Mouse (Mus musculus) MEL (cell line): ENCODE data around the gene Borcs7. TPM values are rescaled to one million over a fixed set of nuclear protein-coding genes. Genes with fewer than 3 reads are reported as not detected.
A peak's percentile ranks its signal among the peaks of the same experiment; 100 is the strongest.
"Not testable (repeated sequence)": the region's sequence is repeated elsewhere in the genome, so short reads cannot be mapped to it uniquely, and the experiment has no call there.

Experiments
- DNase-seq: peaks from one replicate; pipeline ENCODE4 v3.0.0; 2011; ENCODE audit warnings: low read depth, low spot score
- H3K27ac ChIP-seq: 2 replicates; pipeline ENCODE4 v1.5.1; 2012; ENCODE audit warnings: low read depth, mild to moderate bottlenecking, control low read depth, low read length, moderate library complexity; ENCODE audit not compliant: control insufficient read depth
- H3K27me3 ChIP-seq, 2 experiments: fragments of 150-350 bp in 1 of 2; sonication (generic) in 1 of 2; 2 replicates each; pipeline ENCODE4 v1.6.1; 2012; ENCODE audit warnings: low read length in 2 of 2, mild to moderate bottlenecking in 2 of 2, improper control_type of control experiment in 1 of 2, moderate library complexity in 1 of 2; ENCODE audit not compliant: insufficient read depth in 2 of 2, control insufficient read depth in 1 of 2
- H3K36me3 ChIP-seq, 2 experiments: 2 replicates each; pipeline ENCODE4 v1.6.1; 2012 to 2014; ENCODE audit warnings: low read length in 2 of 2, improper control_type of control experiment in 1 of 2, inconsistent platforms in 1 of 2, mild to moderate bottlenecking in 1 of 2; ENCODE audit not compliant: insufficient read depth in 2 of 2, control insufficient read depth in 1 of 2
- H3K4me1 ChIP-seq, 2 experiments: fragments of 150-350 bp in 1 of 2; sonication (generic) in 1 of 2; 2 replicates each; pipeline ENCODE4 v1.6.1; 2012; ENCODE audit warnings: low read length in 2 of 2, improper control_type of control experiment in 1 of 2, mild to moderate bottlenecking in 1 of 2; ENCODE audit not compliant: insufficient read depth in 2 of 2, control insufficient read depth in 1 of 2
- H3K4me3 ChIP-seq, 2 experiments: fragments of 150-350 bp in 1 of 2; sonication (generic) in 1 of 2; 2 replicates each; pipeline ENCODE4 v1.5.1; 2012; ENCODE audit warnings: low read depth in 2 of 2, low read length in 2 of 2, mild to moderate bottlenecking in 2 of 2, moderate library complexity in 2 of 2, control low read depth in 1 of 2, improper control_type of control experiment in 1 of 2; ENCODE audit not compliant: control insufficient read depth in 1 of 2, insufficient read depth in 1 of 2
- H3K79me2 ChIP-seq: 2 replicates; pipeline ENCODE4 v1.6.1; 2012; ENCODE audit warnings: mild to moderate bottlenecking, low read length, moderate library complexity; ENCODE audit not compliant: control insufficient read depth, poor library complexity, insufficient read depth
- H3K9ac ChIP-seq: 2 replicates; pipeline ENCODE4 v1.6.1; 2012; ENCODE audit warnings: low read depth, mild to moderate bottlenecking, control low read depth, low read length, moderate library complexity; ENCODE audit not compliant: control insufficient read depth, poor library complexity, severe bottlenecking
- H3K9me3 ChIP-seq: fragments of 150-350 bp; sonication (generic); replicated peaks from 2 replicates; pipeline ENCODE4 v1.6.1; 2012; ENCODE audit warnings: mild to moderate bottlenecking, low read length, improper control_type of control experiment, moderate library complexity; ENCODE audit not compliant: insufficient read depth
- CHD2 ChIP-seq: IDR thresholded peaks from 2 replicates; pipeline ENCODE4 v1.6.1; 2011; ENCODE audit warnings: low read length, improper control_type of control experiment
- CTCF ChIP-seq, 3 experiments: IDR thresholded peaks in 2 of 3; conservative IDR thresholded peaks in 1 of 3; 2 replicates each; pipeline ENCODE4 v1.5.1; 2011 to 2012; ENCODE audit warnings: low read length in 3 of 3, low read depth in 2 of 3, mild to moderate bottlenecking in 2 of 3, improper control_type of control experiment in 1 of 3, inconsistent platforms in 1 of 3, mixed read lengths in 1 of 3, moderate library complexity in 1 of 3; ENCODE audit not compliant: control insufficient read depth in 1 of 3, insufficient read depth in 1 of 3, poor library complexity in 1 of 3, severe bottlenecking in 1 of 3
- GABPA ChIP-seq: IDR thresholded peaks from 2 replicates; pipeline ENCODE4 v1.6.1; 2012; ENCODE audit warnings: low read depth, mild to moderate bottlenecking, inconsistent platforms, low read length, improper control_type of control experiment, moderate library complexity
- GATA1 ChIP-seq: IDR thresholded peaks from 2 replicates; pipeline ENCODE4 v1.6.1; 2011; ENCODE audit warnings: low read depth, low read length, improper control_type of control experiment
- KAT2A ChIP-seq: conservative IDR thresholded peaks from 2 replicates; pipeline ENCODE4 v1.6.1; 2012; ENCODE audit warnings: low read depth, low read length, improper control_type of control experiment, inconsistent platforms
- MAX ChIP-seq: IDR thresholded peaks from 2 replicates; pipeline ENCODE4 v1.6.1; 2011; ENCODE audit warnings: low read length, improper control_type of control experiment
- MAZ ChIP-seq: IDR thresholded peaks from 2 replicates; pipeline ENCODE4 v1.6.1; 2012; ENCODE audit warnings: low read depth, mild to moderate bottlenecking, inconsistent platforms, low read length, improper control_type of control experiment
- MXI1 ChIP-seq: IDR thresholded peaks from 2 replicates; pipeline ENCODE4 v1.6.1; 2011; ENCODE audit warnings: mild to moderate bottlenecking, low read depth, low read length, improper control_type of control experiment
- RAD21 ChIP-seq: IDR thresholded peaks from 2 replicates; pipeline ENCODE4 v1.6.1; 2011; ENCODE audit warnings: mild to moderate bottlenecking, low read depth, low read length, improper control_type of control experiment
- SMC3 ChIP-seq: IDR thresholded peaks from 2 replicates; pipeline ENCODE4 v1.6.1; 2011; ENCODE audit warnings: low read depth, low read length, improper control_type of control experiment
- TBP ChIP-seq: IDR thresholded peaks from 2 replicates; pipeline ENCODE4 v1.8.0; 2011; ENCODE audit warnings: low read depth, low read length, improper control_type of control experiment
- TCF12 ChIP-seq: IDR thresholded peaks from 2 replicates; pipeline ENCODE4 v1.6.1; 2014; ENCODE audit warnings: low read depth, mild to moderate bottlenecking, inconsistent platforms, low read length, improper control_type of control experiment, moderate library complexity
- UBTF ChIP-seq: IDR thresholded peaks from 2 replicates; pipeline ENCODE4 v1.6.1; 2012; ENCODE audit warnings: low read depth, mild to moderate bottlenecking, inconsistent platforms, low read length, improper control_type of control experiment, moderate library complexity, borderline replicate concordance; ENCODE audit not compliant: insufficient read depth
- USF1 ChIP-seq: IDR thresholded peaks from 2 replicates; pipeline ENCODE4 v1.6.1; 2014; ENCODE audit warnings: low read depth, mild to moderate bottlenecking, inconsistent platforms, low read length, improper control_type of control experiment, moderate library complexity
- ZC3H11A ChIP-seq: IDR thresholded peaks from 2 replicates; pipeline ENCODE4 v1.6.1; 2012; ENCODE audit warnings: low read depth, mild to moderate bottlenecking, inconsistent platforms, low read length, improper control_type of control experiment
- ZNF384 ChIP-seq: IDR thresholded peaks from 2 replicates; pipeline ENCODE4 v1.6.1; 2012; ENCODE audit warnings: low read depth, mild to moderate bottlenecking, inconsistent platforms, low read length, improper control_type of control experiment
- polyA plus RNA-seq, 2 experiments: library from polyadenylated mRNA; stranded (reverse) in 1 of 2; unstranded in 1 of 2; fragments of >175 nt in 1 of 2; fragments of >200 nt in 1 of 2; gene quantifications; 2 replicates each; pipeline versions ENCODE4 v1.2.1 to v1.2.4; 2012; ENCODE audit warnings: low replicate concordance in 2 of 2, low read depth in 1 of 2; ENCODE audit not compliant: insufficient read length in 2 of 2, insufficient read depth in 1 of 2, missing spikeins in 1 of 2
- total RNA-seq: library from RNA; depleted of rRNA; stranded (reverse); fragments of 300-350 nt; gene quantifications from 2 replicates; pipeline ENCODE4 v1.2.3, GENCODE M21; 2012

The Borcs7 gene
- total and polyA plus RNA-seq, 3 experiments: 4.1 to 11.1 TPM; not detected in 1

DNA sequence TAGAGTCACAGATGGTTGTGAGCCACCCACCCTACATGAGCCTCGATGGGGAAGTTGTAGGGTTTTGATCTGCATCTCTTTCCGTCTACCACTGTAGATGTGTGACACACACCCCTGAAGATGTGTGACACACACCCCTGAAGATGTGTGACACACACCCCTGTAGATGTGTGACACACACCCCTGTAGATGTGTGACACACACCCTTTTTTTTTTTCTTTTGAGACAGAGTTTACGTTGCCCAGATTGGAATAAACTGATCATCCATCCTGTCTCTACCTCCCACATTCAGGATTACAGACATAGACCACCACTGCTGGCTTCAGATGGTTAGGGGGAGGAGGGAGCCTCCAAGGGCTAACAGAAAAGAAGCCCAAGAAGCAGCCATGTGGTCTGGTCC lies 39.2 kb downstream of the Borcs7 start:
- Histone ChIP-seq H3K27ac (no peak overlapping the region), H3K9me3 (no peaks in the 10 kb centered on the region), H3K9ac (no peak overlapping the region), H3K4me3 (no peak overlapping the region), H3K4me1 (peaks cover 10 to 22% of the 10 kb centered on the region in 2 experiments), H3K27me3 (no peaks in the 10 kb centered on the region), H3K36me3 (peaks cover 0 to 18% of the 10 kb centered on the region in 2 experiments; a peak in 2 of 4 replicates), H3K79me2 (no peaks in the 10 kb centered on the region)
- DNase-seq: no peak
- TF ChIP-seq KAT2A (no peak), MAX (0 out of 2 replicates have a peak, but pooled peaks have one; percentile 15)

GRCm38 (mm10) chr19:46731351-46731750 lies 41.6 kb downstream of the Borcs7 start:
- Histone ChIP-seq H3K79me2 (no peaks in the 10 kb centered on the region), H3K27ac (no peak overlapping the region), H3K4me3 (no peak overlapping the region), H3K4me1 (peaks cover 10 to 22% of the 10 kb centered on the region in 2 experiments), H3K9me3 (no peaks in the 10 kb centered on the region), H3K9ac (no peak overlapping the region), H3K36me3 (peaks cover 0 to 18% of the 10 kb centered on the region in 2 experiments; a peak in 2 of 4 replicates), H3K27me3 (no peaks in the 10 kb centered on the region)
- TF ChIP-seq MAZ: no peak
- no peak for TF ChIP-seq GATA1
- TF ChIP-seq USF1: no peak
- no peak for TF ChIP-seq TBP
- no peak for TF ChIP-seq TCF12
- TF ChIP-seq GABPA: no peak
- TF ChIP-seq MAX: no peak
- TF ChIP-seq UBTF: no peak
- TF ChIP-seq MXI1: no peak
- no peak for TF ChIP-seq CHD2
- no peak for DNase-seq

GRCm38 (mm10) chr19:46732673-46733072 lies 43.0 kb downstream of the Borcs7 start:
- not testable (repeated sequence) for H3K79me2 ChIP-seq, H3K4me3 ChIP-seq, H3K27me3 ChIP-seq, H3K9ac ChIP-seq, H3K9me3 ChIP-seq, H3K27ac ChIP-seq
- peak; percentile 38 for DNase-seq
- TF ChIP-seq RAD21: peak; percentile 12
- peak; percentile 48 for TF ChIP-seq SMC3
- TF ChIP-seq CTCF (IDR thresholded peaks at IDR 0.05 in 2 of 3, conservative IDR thresholded peaks at IDR 0.05 in 1 of 3; ENCODE audit: control insufficient read depth in 1 of 3, insufficient read depth in 1 of 3, low read depth in 2 of 3, low read length in 3 of 3, poor library complexity in 1 of 3, severe bottlenecking in 1 of 3): peak; percentile 1 to 32 (median 29); a peak in 4 of 6 replicates
- TF ChIP-seq ZC3H11A: peak; percentile 7; the same call in 1 of the 2 replicates
- 0 out of 2 replicates have a peak, but pooled peaks have one; percentile 40 for TF ChIP-seq ZNF384
- peaks cover 6 to 14% of the 10 kb centered on the region in 2 experiments for H3K4me1 ChIP-seq
- H3K36me3 ChIP-seq: peaks cover 0 to 11% of the 10 kb centered on the region in 2 experiments; a peak in 2 of 4 replicates
